Mouse (Mus musculus): ENCODE measurements around the gene Cnbd2. TPM values are rescaled to one million over a fixed set of nuclear protein-coding genes. Genes with fewer than 3 reads are reported as not detected.
"Not testable (repeated sequence)": the region's sequence is repeated elsewhere in the genome, so short reads cannot be mapped to it uniquely, and the experiment has no call there.

The Cnbd2 gene
- total RNA-seq, 2 experiments from 2014 or later = 4.1 to 4.7 TPM

DNA sequence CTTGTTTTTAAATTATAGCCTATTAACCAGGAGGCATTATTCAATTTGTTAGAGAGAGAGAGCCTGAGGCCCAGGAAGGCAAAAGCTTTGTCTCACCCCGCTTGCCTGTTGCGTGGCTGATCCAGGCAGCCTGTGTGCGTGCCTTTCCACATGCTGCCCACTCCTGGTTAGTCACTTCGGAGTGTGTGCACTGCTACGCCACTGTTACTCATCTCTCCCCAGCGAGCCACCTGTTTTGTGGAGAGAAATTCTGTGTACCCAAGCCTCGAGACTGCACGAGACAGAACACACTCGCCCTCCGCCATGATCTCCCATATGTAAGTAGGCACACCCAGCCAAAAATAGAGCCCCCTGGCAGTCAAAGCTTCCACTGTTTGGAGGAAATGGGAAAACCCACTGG lies 67.8 kb downstream of the Cnbd2 start:
- intact Hi-C loops (cut with DNase I) = no loop called here
- no peak for DNase-seq

DNA sequence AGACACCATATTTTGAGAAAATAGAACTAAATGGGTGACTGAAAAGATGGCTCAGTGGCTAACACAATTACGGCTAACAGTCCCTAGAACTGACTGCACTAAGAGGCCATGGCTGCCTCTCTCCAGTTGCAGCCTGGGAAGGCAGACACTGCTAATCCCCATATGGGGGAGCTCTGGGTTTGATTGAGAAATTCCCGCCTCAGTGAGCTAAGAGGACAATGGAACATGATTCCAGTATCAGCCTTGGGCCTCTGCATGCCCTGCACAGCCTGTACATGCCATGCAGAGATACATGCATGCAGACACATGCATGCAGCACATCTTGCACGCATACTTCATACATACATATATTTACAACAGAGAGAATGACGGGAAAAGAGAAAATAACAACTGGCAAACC lies 69.3 kb downstream of the Cnbd2 start:
- intact Hi-C loops (cut with DNase I) = no loop called here
- peak; percentile 24 for DNase-seq

DNA sequence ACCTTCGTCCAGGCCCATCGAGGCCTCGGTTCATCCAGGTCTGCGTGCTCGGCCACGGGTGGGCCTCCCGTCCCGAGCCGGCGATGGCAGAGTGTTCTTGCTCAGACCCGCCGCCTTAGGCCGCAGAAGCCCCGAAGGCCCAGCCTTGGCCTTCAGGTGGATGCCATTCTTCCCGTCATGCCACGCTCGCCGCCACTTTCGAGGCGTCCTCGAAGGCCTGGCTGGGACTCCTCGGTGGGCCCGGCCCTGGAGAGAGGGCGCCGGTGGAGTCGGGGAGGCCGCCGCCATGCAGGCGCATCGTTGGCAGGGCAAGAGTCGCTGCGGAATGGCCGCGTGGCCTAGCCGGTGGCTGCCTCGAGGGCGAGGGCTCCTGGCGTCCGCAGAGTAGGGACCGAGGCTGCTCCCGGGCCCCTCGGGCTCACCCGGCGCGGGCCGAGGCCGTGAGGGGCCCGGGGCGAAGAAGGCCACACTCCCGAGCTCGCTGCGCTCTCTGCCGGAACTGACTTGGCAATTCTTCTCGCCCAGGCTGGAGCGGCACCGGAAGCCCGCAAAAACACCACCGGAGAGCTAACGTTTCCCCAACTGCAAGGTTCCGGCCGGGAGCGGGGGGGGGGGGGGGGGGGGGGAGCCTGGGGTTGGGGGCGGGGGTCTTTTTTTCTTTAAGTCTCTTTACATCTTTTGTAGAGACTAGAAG lies 80.5 kb downstream of the Cnbd2 start:
- intact Hi-C loops (cut with DNase I) = not testable (repeated sequence)
- DNase-seq = peak; percentile 82

DNA sequence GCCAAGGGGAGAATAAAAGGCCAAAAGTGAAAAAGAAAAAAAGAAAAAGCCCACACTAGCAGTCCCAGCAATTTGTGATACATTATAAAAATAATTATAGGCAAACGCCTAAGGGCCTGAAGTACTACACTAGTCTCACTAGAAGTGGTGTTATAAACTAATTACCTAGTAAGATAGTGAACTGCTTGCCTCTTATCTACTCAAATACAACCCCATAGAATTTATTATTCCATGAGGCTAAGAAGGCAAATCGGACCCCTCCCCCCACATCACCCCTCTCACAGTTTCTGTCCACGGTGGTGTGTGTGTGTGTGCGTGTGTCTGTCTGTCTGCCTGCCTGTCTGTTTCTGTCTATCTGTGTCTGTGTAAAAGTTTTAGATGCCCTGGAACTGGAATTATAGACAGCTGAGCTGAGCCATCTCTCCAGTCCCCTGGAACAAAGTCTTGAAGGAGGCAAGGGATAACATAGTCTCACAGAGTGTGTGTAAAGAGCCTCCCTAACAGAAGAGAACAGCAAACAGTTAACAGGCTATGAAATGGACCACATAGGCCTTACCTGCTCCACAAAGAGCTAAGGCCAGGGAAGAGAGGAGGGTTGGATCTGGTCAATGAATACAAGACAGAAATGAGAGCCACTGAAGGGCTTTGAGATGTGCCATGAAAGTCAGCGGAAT lies 81.2 kb downstream of the Cnbd2 start:
- intact Hi-C loops (cut with DNase I) = no loop called here
- no peak for DNase-seq

DNA sequence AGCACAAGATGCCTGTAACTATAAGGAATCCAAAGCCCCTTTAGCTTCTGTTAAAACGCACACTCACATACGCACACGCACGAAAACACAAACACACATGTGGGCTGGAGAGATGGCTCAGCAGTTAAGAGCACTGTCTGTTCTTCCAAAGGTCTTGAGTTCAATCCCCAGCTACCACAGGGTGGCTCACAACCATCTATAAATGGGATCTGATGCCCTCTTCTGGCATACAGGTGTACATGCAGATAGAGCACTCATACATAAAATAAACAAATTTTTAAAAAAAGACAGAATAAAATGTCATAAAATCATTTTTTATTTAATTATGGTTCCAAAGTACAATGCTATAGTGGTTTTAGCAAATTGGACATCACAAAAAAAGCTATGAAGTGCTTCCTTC lies 82.2 kb downstream of the Cnbd2 start:
- no peak for DNase-seq
- intact Hi-C loops (cut with DNase I) = no loop called here

DNA sequence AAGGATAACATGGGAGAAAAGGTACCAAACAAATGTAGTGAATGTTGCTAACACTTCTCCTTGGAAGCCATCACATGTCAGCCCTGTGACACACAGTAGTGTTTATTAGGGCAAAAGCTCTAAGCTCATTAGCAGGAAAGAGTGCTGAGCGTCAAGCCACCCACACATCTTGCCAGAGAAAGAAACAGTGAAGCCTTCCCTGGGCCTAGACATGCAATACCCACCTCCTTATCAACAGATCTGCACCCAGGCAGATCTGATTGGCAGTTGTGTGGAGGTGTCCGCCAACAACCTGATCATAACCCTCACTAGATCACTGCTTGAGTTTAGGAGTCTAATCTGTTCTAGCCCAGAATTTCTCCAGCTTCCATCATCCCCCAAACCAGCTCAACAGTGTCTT lies 84.0 kb downstream of the Cnbd2 start:
- no peak for DNase-seq
- intact Hi-C loops (cut with DNase I) = no loop called here

DNA sequence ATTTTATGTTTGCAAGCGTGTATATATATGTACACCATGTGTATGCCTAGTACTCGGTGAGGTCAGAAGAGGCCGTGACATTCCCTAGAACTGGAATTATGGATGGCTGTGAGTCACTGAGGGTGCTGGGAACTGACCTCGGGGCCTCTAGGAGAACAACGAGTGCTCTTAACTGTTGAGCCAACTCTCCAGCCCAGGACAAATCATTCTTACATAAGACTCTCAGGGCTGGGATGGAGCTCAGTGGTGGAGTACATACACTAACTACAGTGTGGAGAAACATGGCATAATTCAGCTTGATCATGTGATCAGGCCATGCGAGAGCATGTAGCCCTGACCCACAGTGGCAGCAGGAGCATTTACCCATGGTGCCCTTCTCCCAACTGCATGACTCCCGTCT lies 85.9 kb downstream of the Cnbd2 start:
- intact Hi-C loops (cut with DNase I) = no loop called here
- no peak for DNase-seq

DNA sequence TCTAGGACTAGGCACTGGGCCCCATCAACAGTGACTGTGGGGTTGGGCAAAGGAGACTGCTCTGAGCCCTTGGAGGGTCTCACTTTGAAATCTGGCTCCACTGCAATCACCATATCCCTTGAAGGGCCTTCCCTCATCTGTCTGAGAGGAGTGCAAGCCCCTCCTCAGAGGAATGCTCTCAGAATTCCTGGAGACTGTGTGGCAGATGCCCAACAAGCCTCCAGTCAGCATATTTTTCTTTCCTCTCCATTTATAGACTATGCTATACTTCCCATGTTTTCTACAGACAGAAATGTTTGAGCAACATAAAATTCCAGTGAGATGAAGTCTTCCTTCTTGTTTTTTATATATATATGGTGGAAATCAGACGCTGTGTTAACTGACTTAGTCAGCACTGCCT lies 87.4 kb downstream of the Cnbd2 start:
- intact Hi-C loops (cut with DNase I) = no loop called here
- DNase-seq = no peak

DNA sequence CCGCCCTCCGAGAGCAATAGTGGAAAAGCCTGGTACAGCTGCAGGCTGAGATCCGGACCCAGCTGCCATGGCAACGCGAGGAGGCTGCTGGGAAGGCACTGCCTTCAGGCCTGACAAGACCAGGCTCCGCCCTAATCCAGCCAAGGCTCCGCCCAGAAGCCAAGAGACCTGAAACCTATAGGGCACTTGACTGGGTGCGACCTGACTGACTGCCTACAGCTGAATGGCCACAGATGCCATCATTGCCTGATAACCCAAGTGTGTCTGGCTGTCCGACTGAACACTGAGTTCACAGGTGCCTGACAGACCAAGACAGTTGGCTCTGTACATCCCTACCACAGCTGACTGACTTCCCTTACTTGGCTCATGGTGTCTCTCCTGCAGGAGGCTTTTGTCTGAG lies 89.2 kb downstream of the Cnbd2 start:
- intact Hi-C loops (cut with DNase I) = no loop called here
- DNase-seq = peak; percentile 82

DNA sequence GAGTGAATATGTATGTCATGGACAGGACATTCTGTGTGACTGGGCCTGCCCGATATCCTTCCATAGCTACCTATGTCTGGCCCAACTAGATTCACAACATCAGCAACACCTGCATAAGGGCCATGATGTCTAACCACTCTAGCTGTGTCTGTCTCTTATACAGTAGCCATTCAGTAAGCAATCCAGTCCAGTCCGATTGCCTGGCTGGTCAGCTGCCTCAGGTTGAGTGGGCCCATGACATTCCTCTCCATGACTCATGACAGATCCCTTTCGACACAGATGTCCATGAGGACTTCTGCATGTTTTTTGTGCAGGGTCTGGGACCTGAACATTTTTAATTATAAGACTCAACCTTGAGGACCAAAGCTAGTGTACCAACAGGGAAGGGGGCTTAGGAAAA lies 89.9 kb downstream of the Cnbd2 start:
- intact Hi-C loops (cut with DNase I) = no loop called here
- DNase-seq = no peak

DNA sequence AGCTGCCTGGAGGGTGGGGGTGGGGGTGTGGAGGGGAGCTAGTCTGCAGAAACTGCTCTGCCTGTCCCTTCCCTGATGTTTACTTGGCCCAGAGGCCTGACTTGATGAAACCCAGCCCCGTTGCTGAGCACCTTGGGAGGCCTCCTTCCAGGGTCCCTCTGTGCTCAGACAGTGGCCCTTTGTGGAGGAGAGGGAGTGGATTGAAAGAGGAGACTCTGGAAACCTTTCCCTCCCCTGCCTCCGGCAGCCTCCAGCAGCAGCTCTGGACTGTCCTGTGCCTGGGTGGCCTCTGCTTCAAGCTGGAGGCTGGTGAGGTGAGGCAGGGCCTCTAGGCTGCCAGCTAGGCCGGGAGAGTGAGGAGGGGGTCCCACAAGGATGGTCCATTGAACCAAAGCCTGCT lies 94.9 kb downstream of the Cnbd2 start:
- DNase-seq = no peak
- intact Hi-C loops (cut with DNase I) = no loop called here

DNA sequence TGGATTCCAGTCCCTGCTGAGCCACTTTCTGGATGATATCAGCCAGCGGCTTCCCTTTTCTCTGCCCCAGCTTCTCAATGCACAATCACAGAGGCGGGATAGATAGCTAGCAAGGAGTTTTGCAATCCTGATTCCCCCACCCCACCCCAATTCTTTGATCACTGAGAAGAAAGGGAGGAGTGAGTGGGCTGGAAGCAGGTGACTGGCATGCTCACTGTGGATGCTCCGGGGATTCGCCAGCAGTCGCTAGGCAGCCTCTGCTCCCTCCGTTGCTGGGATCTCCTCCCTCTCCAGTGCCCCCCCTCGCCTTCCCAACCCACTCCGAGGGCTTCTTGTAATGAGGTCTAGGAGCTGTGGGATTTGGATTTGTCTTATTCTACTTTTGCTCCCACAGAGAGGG lies 96.1 kb downstream of the Cnbd2 start:
- DNase-seq = no peak
- intact Hi-C loops (cut with DNase I) = no loop called here

DNA sequence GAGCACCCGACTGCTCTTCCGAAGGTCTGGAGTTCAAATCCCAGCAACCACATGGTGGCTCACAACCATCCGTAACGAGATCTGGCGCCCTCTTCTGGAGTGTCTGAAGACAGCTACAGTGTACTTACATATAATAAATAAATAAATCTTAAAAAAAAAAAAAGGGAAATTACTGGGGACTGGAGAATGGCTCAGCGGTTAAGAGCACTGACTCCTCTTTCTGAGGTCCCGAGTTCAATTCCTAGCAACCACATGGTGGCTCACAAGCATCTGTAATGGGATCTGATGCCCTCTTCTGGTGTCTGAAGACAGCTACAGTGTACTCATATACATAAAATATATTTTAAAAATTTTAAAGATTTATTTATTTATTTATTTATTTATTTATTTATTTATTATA lies 99.2 kb downstream of the Cnbd2 start:
- intact Hi-C loops (cut with DNase I) = not testable (repeated sequence)

DNA sequence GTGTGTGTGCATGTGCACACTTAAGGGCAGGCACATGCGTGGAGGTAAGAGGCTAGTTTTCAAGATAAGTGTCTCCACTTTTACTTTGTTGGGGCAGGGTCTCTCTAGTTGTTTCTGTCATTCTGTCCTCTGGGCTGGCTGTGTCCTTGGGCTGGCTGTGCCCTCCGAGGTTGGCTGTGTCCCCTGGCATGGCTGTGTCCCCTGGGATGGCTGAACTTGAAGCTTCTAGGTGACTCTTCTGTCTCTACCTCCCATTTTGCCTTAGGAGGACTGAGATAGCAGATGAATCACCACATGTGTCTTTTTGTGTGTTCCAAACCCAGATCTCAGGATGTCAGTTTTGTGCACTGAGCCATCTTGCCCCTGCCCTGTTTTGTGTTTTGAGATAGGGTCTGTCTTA lies 102.9 kb downstream of the Cnbd2 start:
- no peak for DNase-seq
- intact Hi-C loops (cut with DNase I) = no loop called here

More for the DNA sequence above, 99.2 kb downstream of the Cnbd2 start:
- DNase-seq = not testable (repeated sequence)

DNA sequence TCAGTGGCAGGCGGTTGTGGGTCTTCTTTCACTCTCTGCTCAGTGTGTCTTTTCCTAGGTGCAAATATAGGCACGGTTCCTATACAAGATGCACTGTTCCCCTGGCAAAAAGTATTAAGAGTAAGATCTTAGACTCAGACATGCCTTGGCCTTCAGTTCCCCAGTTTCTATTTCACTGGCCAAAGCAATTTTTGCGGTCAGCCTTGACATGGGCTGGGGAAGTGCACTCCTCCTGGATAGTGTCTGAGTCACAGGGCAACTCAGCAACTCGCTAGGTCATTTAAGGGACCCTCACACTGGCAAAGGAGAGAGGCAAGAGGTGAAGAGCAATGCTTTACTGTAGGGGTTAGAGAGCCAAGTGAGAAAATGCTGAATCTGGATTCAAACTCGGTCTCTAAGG lies 103.6 kb downstream of the Cnbd2 start:
- intact Hi-C loops (cut with DNase I) = no loop called here
- no peak for DNase-seq

DNA sequence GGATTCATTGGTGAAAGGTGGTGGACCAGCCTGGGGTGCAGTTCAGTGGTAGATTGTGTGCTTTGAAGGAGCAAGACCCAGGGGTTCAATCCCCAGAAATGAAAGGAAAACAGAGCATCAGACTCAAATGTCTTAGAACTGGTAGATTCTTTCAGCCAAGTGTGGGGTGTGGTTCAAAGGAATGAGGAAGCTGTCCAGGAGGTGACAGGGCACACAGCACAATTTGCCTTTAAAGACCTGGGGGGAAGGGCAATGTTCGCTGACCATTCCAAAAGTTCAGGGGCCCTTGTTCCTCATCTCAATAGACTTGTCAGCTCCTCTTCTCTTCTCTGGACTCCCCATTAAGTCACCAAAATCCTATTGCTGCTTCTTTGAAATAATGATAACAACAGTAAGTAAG lies 105.1 kb downstream of the Cnbd2 start:
- DNase-seq = no peak
- intact Hi-C loops (cut with DNase I) = no loop called here

DNA sequence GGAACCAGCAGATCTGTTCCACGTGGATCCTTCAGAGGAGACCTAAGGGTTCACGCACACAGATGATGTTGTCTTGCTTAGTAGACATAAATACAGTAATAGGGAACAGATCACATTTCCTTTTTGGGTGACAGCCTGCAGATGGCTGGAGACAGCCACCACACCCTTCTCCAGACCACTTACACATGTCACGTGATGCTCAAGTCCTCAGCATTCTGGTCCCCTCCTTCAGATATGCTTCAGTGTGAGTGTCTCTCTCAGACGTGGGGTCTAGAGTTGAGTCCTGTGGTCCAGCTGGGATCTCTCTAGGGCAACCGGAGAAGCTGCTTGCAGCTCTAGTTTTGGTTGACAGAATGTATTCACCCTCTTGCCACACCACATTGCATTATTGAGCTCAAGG lies 106.4 kb downstream of the Cnbd2 start:
- intact Hi-C loops (cut with DNase I) = no loop called here
- no peak for DNase-seq

DNA sequence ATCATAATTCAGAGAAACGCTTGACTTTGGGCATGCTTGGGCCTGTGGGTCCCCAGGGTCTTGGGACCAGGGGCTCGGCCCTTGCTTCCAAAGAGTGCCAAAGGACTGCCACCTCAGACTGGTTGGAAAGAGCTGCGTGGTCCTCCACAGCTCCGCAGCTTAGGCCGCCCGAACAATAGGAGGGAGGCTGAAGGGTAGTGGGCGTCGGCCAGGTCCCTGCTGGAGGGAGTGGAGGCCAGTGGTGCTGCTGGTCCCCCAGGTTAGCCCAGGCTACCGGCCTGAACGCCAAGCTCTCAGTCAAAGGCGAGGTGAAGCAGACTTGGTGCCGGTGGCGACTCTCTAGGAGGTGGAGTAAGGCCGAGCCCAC lies 108.2 kb downstream of the Cnbd2 start:
- intact Hi-C loops (cut with DNase I) = no loop called here
- DNase-seq = no peak

DNA sequence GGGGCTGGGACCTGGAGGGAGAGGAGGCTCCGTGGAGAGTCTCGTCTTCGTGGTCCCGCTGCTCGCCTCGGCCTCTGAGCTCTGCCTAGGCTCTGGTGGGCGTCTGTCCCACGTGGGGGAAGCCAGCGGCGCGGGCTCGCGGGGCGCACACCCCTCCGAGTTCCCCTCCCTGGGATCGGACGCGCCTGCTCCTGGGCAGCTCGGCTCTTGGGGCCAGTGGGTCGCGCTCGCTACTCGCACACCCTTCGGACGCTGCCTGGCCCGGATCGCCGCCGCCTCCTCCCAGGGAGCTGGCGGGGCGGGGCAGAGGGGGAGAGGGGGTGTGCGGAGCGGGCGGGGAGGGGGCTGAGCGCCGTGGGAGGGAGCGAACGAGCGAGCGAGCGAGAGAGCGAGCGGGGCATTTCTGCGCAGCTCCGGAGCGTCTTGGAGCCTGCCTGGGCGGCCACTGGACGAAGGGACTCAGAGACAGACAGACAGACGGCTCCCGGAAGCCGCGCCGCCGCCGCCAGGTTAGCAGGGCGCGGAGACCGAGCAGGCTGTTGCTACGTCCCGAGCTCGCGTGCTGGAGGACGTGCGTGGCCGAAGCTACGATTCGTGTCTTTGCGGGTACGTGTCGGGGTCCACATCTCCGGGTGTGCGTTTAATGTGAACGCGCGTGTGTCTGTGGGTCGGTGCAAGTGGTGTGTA lies 108.7 kb downstream of the Cnbd2 start, which contains the start of gene Epb41l1:
Gene Epb41l1, plus strand, starts transcription at position 216 of the 687 bp plus-strand sequence.
- intact Hi-C loops (cut with DNase I) = no loop called here
- peak; percentile 53 for DNase-seq

DNA sequence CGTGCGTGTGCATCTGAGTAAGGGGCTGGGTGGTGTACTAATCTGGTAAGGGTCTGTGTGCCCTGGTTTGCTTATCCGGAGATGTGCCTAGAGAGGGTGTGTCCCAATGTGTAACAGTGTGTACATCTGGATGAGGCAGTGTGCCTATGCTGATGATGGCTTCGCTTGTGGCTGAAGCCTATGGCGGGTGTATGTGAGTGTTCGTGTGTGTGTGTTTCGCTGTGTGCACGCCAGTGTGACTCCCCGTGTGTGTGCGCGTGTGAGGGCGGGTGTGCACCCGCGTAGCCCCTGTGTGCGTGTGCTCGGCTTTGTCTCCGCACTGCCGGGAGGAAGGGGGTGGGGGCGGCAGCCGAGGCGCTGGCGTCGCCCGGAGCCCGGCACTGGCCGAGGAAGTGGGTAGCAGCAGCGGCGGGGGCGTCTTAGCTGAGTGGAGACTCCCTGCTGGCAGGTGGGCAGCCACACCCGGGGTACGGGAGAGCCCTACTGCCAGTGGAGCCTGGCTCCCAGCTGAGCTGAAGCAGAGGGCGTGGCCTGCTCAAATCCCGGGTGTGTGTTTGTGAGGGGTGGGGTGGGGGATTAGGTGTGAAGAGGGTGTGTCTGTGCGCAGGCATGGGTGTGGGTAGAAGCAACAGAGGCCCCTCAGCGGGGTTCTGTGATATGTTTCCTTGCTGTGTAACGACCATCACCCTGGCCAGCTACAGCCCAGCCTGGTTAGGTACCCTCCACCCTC lies 109.4 kb downstream of the Cnbd2 start:
- intact Hi-C loops (cut with DNase I) = no loop called here
- peak; percentile 47 for DNase-seq

DNA sequence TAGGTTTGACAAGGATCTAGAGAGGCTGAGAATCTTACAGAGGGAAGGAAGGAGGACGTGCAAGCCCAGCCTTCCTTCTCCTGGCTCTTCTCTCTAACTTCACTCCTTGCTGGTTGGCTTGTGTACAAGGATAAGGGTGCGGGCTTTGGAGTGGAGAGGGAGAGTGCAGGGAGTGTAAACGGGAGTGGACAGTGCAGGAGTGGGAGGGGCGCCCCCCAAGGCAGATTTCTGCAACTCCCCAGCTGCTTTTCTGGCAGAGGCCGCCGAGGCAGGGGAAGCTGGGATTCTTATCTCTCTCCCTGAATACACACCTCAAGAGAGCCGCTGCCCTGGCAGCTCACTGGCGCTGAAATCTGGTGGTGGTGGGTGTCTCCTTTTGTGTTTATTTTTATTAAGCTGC lies 110.5 kb downstream of the Cnbd2 start:
- intact Hi-C loops (cut with DNase I) = no loop called here
- DNase-seq = no peak

Data from left cerebral cortex, postnatal 4 days (tissue).